Mouse (Mus musculus) regulatory T cell (primary cell): ENCODE data around the gene Ero1lb.
"Not testable (repeated sequence)": the region's sequence is repeated elsewhere in the genome, so short reads cannot be mapped to it uniquely, and the experiment has no call there.

Experiments used
- in situ Hi-C: fragments of 300-600 bp; cut with MboI, MseI; formaldehyde crosslinking; loops from one replicate; pipeline ENCODE4 v1.15.1; 2025; ENCODE audit warnings: high pct_unique_total_duplicates

Ero1lb gene

DNA sequence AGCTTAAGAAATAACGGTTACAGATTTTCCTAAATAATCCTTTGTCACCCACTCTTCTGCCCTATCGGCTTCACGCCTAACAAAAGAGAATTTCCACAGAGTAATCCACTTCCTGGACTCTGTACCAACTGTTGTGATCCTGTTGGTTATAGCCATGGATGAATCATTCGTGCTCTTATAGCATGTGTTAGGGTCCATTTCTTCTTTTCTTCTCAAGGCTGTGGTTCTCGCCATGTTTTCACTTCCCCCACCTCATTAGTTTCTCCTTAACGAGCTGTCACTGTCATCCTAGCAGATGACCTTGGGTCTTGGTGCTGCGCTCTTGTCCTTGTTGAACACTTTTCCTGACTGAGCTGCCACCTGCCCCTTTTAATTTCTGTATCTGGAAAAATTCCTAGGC is 4.1 kb downstream of the Ero1lb start:
- in situ Hi-C loops = loop anchor here (5.0 to 10.0 kb wide), 2 partner anchors 172 to 315 kb away; partner anchors contain the start of genes Heatr1 and Mtr

DNA sequence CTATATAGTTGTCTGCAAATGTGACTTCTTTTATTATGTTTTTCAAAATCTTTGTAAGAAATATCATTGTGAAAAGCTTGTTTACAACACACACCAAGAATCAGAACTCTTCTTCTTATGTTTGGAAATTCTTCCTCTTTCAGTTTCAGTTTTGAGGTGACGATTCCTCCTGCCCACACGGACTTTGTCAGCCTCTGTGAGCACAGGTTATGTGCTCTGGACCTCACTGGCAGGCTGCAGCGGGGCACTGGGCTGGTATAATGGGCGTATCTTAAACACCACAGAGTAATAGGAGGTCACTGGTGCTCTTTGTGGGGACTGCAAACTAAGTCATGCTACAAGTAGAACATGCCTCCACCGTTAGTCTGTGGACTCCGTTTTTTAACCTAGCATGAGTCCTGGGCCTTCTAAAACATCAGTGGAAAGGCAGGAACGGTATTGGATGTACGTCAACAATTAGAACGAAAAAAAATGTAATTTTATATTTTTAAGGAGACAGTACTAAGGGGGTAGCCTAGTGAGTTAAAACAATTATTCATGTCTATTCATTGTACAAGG is 9.4 kb downstream of the Ero1lb start:
- in situ Hi-C loops = no loop called here

DNA sequence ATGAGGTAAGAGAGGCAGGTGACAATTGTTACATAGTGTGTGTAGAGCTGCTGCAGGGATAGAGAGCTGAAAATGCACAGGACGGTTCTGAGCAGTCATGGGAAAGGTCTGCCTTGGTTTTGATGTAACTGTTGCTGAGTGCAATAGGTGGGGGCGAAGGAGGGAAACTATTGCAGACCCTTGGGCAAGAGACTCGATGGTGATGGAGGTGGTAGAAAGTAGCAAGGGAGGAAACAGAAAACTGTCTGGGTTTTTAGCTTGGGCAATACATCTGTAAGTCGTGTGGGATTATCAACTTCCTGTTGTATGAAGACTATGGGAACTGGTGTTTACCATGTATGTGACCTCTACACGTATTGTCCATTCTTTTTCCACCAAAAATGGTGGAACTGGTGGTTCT is 12.5 kb downstream of the Ero1lb start:
- in situ Hi-C loops = no loop called here

DNA sequence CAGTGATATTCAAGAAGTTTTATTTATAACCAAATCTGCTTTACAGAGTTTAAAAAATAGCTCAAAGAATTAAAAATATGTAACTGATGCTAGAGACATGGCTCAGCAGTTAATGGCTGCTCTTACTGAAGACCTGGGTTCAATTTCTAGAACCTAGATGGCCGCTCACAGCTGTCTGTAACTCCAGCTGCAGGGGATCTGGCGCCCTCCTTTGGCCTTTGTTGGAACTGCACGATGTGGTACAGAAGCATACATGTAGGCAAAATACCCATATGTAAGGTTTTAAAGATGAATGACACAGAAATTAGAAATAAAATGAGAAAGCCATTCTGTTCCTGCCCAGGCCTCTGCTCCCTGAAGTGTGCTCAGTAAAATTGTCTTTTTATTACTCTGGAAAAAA is 23.3 kb downstream of the Ero1lb start:
- in situ Hi-C loops = no loop called here

DNA sequence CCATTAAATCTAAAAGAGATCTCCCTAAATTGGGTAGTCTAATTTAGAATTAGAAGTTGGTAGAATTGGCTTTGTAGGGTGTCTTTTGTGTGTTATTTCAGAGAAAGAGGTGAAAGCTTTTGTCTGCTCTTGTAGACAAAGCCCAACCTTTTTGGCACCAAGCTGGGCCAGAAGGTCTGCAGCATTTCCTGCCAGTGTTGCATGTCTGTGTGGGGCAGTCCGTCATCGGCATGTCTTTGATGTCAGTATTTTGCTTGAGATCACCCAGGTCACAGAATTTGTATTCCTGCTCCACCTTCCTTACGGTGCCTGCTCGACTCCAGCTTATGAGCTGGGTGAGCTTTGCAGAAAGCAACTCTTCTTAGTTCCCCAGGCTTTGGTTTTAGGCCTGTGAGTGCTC is 31.4 kb downstream of the Ero1lb start:
- in situ Hi-C loops = not testable (repeated sequence)

DNA sequence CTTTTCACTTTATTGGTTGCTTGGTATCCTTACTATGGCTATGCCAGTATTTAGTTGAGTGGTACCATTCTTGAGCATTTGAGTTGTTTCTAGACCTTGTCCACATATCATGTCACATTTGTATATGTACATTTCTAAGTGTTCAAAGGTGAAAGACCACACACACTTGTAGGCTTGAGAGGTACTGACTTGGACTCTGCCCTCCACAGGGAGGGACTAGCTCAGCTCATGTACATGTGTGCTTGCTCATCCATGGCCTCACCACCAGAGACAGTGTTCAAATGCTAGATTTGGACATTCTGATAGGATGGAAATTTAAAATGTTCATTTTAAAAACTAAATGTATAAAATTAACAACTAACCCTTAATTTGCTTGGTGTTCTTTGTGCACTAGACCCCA is 44.5 kb downstream of the Ero1lb start:
- in situ Hi-C loops = not testable (repeated sequence)

DNA sequence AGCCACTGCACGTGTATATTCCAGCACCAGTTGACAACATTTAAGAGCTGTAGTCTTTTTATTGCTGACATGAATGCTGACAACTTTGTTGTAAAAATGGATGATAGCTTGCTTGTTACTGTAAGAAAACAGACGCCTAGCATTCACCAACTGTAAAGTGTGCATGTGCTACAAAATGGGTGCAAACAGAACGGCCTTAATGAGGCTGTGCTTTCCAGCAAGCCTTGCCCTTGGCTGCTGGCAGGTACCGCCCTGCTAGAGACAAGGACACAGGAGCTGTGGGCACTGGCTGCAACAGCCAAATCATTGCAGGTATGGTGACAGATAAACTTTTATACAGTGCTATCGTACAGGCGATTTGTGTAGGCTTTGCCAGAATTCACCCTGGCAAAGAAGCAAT is 48.4 kb downstream of the Ero1lb start:
- in situ Hi-C loops = not testable (repeated sequence)

DNA sequence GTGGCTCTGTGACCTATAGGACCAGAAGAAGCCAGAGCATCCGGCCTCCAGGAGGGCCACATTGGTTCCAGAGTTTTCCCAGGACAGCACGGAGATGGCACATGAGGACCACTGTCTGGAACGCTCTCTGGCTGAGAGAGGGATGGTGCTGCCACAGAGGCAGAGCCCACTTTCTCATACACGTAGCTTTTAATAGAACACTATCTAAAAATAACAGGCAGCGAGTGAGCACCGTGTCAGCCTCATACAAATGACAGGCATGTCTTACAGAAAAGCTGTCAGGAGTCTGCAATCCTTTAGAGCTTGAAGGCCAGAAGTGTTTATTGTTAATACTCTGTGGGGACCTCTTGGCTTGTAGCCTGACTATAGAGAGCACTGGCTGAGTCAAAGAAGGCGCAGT is 48.9 kb downstream of the Ero1lb start:
- in situ Hi-C loops = not testable (repeated sequence)

DNA sequence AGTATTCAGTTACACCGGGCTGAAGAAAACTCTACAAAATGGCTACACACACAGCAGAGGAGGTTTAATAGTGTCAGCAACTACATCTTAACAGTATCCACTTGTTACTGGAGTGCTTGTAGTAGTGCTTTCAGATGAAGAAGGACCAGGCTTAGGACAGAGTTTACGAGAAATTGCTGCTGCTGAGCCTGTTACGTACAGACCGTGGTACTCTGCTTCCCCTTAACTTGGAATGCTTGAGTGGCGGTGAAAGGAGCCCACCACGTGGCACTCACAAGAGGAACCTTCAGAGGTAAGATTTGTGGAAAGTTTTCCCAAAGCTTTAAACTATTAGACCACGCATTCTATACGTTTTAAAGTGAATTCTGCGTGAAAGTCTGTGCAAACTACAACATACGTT is 49.3 kb downstream of the Ero1lb start:
- in situ Hi-C loops = not testable (repeated sequence)

DNA sequence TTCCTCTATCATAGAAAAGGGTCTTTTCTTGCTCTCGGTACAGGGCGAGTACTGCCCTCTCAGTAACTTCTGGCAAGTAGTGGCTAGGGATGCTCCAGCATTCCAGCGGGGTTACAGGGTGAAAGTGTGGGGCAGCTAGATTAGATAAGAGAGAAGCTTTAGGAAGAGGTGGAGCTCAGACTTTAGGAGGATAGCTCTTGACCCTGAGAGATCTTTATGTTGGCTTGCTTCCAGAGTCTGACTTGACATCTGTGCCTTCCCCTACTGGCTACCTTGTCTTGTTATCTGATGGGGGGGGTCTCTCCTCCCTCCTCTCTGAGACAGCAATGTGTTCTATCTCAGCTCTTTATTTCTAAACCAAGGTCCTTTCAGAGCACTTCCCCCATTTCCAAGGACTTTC is 50.8 kb downstream of the Ero1lb start:
- in situ Hi-C loops = not testable (repeated sequence)

DNA sequence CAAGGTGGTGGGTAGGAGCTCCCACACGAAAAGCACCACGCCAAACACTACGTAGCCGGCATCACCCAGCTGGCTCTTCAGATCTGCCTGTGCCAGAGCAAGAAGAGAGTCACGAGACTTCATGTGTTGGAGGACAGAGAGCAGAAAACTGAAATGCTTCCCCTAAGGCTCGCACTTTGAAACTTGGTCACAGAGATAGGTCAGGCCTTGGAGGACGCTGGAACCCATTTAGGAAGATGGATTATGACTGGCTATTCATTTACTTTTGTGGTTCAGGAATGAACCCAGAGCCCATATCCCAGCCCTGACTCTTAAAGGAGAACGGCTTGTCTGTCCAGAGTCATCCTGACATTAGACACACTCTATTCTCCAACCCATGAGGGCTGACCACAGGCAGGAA is 54.1 kb downstream of the Ero1lb start:
- in situ Hi-C loops = loop anchor here (10.0 kb wide), 1 partner anchor 55 kb away; no protein-coding TSS in a partner anchor

DNA sequence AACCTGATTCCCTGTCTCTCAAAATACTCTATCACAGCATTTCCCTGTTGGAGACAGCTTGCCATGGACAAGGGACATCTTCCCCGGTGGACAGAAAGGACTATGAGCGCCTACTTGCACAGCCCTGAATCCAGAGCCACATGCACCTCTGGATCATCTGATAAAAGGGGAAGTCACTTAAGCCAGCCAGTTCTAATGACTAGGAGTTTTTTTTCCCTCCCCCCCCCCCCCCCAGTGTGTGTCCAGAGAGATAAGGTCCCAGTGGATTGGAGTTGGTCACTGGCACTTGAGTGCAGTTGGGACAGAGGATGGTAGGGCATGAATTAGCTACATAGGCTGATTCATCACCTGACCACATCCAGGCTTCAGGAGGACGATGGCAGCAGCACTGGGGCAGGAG is 60.4 kb downstream of the Ero1lb start:
- in situ Hi-C loops = loop anchor here (5.0 to 10.0 kb wide), 2 partner anchors 49 to 746 kb away; no protein-coding TSS in a partner anchor

DNA sequence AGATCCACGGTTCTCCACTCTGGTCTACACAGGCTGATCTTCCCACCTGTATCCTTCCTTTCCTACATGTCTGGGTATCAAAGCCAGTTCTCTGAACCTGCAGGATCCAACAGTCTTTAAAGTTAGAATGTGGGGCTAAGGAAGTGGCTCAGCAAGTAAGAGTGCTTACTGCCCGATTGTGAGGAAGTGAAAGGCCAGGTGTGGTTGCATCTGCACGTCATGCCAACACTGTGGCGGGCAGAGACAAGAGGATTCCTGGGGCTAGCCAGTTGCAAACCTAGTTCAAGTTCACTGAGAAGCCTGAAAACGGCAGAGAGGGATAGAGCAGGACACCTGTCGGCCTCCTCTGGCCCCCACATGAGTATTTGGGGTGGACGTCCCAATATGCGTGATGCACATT is 62.1 kb downstream of the Ero1lb start:
- in situ Hi-C loops = loop anchor here (5.0 to 10.0 kb wide), 2 partner anchors 47 to 745 kb away; no protein-coding TSS in a partner anchor

DNA sequence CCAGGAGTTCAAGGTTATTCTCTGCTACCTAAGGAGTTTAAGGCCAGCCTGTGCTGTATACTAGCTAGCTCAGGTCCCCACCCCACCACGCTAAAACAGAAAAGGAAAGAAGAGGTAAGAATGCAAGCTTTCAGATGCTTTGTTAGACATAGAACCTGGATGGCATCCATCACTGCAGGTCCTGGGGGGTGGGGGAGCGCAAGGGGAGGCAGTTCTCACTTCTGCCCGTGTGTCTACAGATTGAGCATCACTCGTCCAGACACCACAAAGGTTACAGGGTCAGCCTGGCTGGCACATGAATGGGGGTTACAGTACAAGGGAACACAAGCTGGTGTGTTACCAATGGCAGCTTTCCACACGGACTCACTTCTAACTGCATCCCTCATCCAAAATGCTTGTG is 62.5 kb downstream of the Ero1lb start:
- in situ Hi-C loops = loop anchor here (5.0 to 10.0 kb wide), 2 partner anchors 47 to 744 kb away; no protein-coding TSS in a partner anchor

DNA sequence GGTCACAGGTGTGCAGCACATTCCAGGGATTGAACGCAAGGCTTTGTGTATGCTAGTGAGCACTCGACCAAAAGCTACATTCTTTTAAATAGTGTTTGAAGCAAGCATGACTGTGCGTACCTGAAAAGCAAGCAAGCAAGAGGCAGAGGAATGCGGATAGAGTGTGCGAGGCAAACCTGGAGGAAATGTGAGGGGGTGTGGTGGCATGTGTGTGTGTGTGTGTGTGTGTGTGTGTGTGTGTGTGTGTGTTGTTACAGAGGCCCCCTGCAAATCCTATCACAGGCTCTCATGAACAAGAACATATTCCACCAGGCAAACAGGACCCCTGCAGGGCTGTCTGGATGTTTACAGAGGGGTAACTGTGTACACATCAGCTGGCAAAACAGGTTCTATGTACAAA is 64.6 kb downstream of the Ero1lb start:
- in situ Hi-C loops = not testable (repeated sequence)

DNA sequence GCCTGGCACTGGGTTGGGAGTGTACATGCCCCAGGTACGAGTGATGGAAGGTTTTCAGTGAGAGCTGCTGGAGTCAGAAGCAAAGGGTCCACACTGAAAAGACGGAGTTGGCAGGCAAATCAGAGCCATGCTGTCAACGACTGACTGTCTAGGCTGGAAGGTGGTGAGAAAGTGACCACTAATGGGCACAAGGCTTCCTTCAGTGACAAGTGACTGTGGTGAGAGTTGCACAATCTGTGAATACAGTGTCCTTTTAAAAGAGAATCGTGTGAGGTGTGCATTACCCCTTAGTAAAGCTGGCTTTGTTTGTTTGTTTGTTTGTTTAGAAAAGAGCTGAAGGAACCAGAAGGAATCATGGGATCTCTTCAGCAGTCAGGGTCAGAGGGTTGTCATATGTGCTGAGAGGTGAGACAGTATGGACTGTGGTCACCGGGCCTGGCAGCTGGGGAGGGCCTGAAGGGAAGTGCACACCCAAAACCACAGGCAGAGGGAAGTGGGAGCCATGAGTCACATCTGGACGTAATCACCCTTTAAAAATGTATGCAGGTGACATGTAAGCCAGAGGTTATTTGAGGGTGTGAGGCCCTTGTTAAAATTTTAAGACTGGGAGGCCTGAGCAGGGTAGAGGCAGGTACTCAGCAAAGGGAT is 69.4 kb downstream of the Ero1lb start:
- in situ Hi-C loops = not testable (repeated sequence)

DNA sequence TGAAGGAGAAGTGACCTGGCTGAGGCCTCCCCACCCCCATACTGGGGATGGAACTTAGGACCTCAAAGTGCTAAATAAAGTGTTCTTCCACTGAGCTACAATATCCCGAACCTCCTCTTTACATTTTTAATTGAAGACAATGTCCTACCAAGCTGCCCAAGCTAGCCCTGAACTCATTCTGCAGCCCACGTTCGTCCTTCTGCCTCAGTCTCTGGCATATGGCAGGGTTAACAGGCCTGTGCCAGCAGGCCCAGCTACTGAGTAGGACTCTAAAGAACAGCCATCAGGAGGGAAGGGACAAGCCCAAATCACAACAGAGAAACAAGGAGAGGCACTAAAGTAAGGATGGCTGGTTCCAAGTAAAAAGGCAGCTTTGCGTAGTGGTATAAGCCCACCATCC is 77.1 kb downstream of the Ero1lb start:
- in situ Hi-C loops = not testable (repeated sequence)

DNA sequence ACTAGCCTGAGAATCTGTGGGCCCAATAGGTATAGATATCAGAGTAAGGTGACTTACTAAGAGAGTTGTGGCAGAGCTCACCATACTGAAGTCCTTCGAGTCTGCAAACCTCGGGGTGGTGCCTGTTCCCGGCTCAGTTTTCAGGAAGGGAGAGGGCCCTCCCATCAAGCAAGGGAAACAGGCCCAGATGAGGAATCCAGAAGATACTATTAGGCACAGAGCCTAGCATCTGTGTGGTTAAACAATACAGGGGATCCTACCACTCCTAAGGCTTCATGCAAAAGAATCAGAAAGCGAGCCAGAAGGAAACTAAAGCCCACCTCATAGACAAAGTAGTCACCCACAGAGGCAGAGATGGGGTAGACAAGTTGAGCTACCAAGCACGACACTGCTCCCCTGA is 81.0 kb downstream of the Ero1lb start:
- in situ Hi-C loops = not testable (repeated sequence)

DNA sequence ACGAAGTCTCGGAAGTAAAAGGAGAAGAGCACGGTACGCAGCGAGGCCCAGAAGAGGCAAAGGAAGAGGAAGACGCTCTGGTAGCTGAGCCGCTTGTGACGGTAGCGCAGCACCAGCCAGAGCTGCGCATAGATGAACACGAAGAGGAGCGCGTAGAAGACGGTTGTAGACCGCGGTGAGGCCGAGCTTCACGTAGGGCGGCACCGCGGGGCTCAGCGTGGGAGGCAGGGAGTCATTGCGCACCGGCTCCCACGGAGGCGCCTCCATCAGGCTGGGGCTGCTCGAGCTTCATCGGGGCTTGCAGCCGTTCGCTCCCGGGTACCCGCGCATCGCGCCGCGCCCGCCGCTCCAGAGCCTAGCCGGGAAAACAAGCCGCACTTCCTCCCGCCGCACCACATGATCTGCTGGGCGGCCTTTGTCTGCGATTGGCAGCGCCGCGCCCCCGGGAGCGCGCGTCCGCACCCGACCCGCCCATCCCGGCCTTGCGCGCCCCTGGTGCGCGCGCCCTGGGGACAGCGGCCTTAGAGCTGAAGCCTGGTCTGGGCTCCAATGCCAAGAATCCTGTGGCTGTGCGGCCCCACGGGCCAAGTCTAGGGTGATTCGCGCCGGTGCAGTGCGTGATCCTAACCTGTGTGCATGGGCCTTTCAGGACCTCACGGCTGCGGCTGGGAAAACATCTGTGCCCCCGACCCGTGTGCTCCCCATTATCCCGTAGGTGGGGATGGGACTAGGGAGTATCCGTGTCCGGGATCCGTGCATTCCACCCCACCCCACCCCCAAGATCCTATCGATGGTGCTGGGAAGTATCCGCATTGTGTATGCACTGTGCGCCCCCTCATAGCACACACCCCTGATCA is 84.6 kb downstream of the Ero1lb start:
- in situ Hi-C loops = loop anchor here (5.0 kb wide), 1 partner anchor 747 kb away; no protein-coding TSS in a partner anchor

DNA sequence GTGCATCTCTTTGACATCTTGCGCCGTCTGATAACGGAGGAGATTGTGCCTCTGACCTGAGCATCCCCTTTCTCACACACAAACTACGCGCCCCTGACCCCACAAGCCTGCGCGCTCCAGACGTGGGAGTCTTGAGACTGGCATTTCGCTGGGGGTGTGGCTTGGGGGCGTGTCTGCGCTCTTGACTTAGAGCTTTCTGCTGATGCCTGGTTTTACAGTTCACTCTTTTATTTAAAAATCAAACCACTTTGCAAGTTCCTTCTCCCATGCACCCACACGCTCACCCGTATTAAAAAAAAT is 85.2 kb downstream of the Ero1lb start:
- in situ Hi-C loops = loop anchor here (5.0 kb wide), 1 partner anchor 746 kb away; no protein-coding TSS in a partner anchor
